Mouse (Mus musculus) MEL (cell line): ENCODE measurements at regions not wholly inside any gene's neighbourhood (a gene's known extent, or its start where the extent isn't known, plus 50 kb on each side); places are given as distances from the start of the nearest gene placed in this dataset.

Experiments used
- DNase-seq: peaks from one replicate; pipeline ENCODE4 v3.0.0; 2011; ENCODE audit warnings: low read depth, low spot score
- H3K27ac ChIP-seq: 2 replicates; pipeline ENCODE4 v1.5.1; 2012; ENCODE audit warnings: low read depth, mild to moderate bottlenecking, control low read depth, low read length, moderate library complexity; ENCODE audit not compliant: control insufficient read depth
- H3K27me3 ChIP-seq, 2 experiments: fragments of 150-350 bp in 1 of 2; sonication (generic) in 1 of 2; 2 replicates each; pipeline ENCODE4 v1.6.1; 2012; ENCODE audit warnings: low read length in 2 of 2, mild to moderate bottlenecking in 2 of 2, improper control_type of control experiment in 1 of 2, moderate library complexity in 1 of 2; ENCODE audit not compliant: insufficient read depth in 2 of 2, control insufficient read depth in 1 of 2
- H3K36me3 ChIP-seq, 2 experiments: 2 replicates each; pipeline ENCODE4 v1.6.1; 2012 to 2014; ENCODE audit warnings: low read length in 2 of 2, improper control_type of control experiment in 1 of 2, inconsistent platforms in 1 of 2, mild to moderate bottlenecking in 1 of 2; ENCODE audit not compliant: insufficient read depth in 2 of 2, control insufficient read depth in 1 of 2
- H3K4me1 ChIP-seq, 2 experiments: fragments of 150-350 bp in 1 of 2; sonication (generic) in 1 of 2; 2 replicates each; pipeline ENCODE4 v1.6.1; 2012; ENCODE audit warnings: low read length in 2 of 2, improper control_type of control experiment in 1 of 2, mild to moderate bottlenecking in 1 of 2; ENCODE audit not compliant: insufficient read depth in 2 of 2, control insufficient read depth in 1 of 2
- H3K4me3 ChIP-seq, 2 experiments: fragments of 150-350 bp in 1 of 2; sonication (generic) in 1 of 2; 2 replicates each; pipeline ENCODE4 v1.5.1; 2012; ENCODE audit warnings: low read depth in 2 of 2, low read length in 2 of 2, mild to moderate bottlenecking in 2 of 2, moderate library complexity in 2 of 2, control low read depth in 1 of 2, improper control_type of control experiment in 1 of 2; ENCODE audit not compliant: control insufficient read depth in 1 of 2, insufficient read depth in 1 of 2
- H3K79me2 ChIP-seq: 2 replicates; pipeline ENCODE4 v1.6.1; 2012; ENCODE audit warnings: mild to moderate bottlenecking, low read length, moderate library complexity; ENCODE audit not compliant: control insufficient read depth, poor library complexity, insufficient read depth
- H3K9ac ChIP-seq: 2 replicates; pipeline ENCODE4 v1.6.1; 2012; ENCODE audit warnings: low read depth, mild to moderate bottlenecking, control low read depth, low read length, moderate library complexity; ENCODE audit not compliant: control insufficient read depth, poor library complexity, severe bottlenecking
- H3K9me3 ChIP-seq: fragments of 150-350 bp; sonication (generic); replicated peaks from 2 replicates; pipeline ENCODE4 v1.6.1; 2012; ENCODE audit warnings: mild to moderate bottlenecking, low read length, improper control_type of control experiment, moderate library complexity; ENCODE audit not compliant: insufficient read depth
- BHLHE40 ChIP-seq: IDR thresholded peaks from 2 replicates; pipeline ENCODE4 v1.6.1; 2012; ENCODE audit warnings: low read depth, mild to moderate bottlenecking, inconsistent platforms, low read length, improper control_type of control experiment, borderline replicate concordance
- CHD1 ChIP-seq: IDR thresholded peaks from 2 replicates; pipeline ENCODE4 v1.6.1; 2012; ENCODE audit warnings: low read depth, mild to moderate bottlenecking, inconsistent platforms, low read length, improper control_type of control experiment
- CHD2 ChIP-seq: IDR thresholded peaks from 2 replicates; pipeline ENCODE4 v1.6.1; 2011; ENCODE audit warnings: low read length, improper control_type of control experiment
- CTCF ChIP-seq, 3 experiments: IDR thresholded peaks in 2 of 3; conservative IDR thresholded peaks in 1 of 3; 2 replicates each; pipeline ENCODE4 v1.5.1; 2011 to 2012; ENCODE audit warnings: low read length in 3 of 3, low read depth in 2 of 3, mild to moderate bottlenecking in 2 of 3, improper control_type of control experiment in 1 of 3, inconsistent platforms in 1 of 3, mixed read lengths in 1 of 3, moderate library complexity in 1 of 3; ENCODE audit not compliant: control insufficient read depth in 1 of 3, insufficient read depth in 1 of 3, poor library complexity in 1 of 3, severe bottlenecking in 1 of 3
- E2F4 ChIP-seq: IDR thresholded peaks from 2 replicates; pipeline ENCODE4 v1.6.1; 2011; ENCODE audit warnings: low read depth, low read length, improper control_type of control experiment, borderline replicate concordance
- ELF1 ChIP-seq: IDR thresholded peaks from 2 replicates; pipeline ENCODE4 v1.6.1; 2014; ENCODE audit warnings: low read depth, mild to moderate bottlenecking, inconsistent platforms, low read length, improper control_type of control experiment, moderate library complexity
- EP300 ChIP-seq, 2 experiments: IDR thresholded peaks; 2 replicates each; pipeline ENCODE4 v1.6.1; 2011; ENCODE audit warnings: improper control_type of control experiment in 2 of 2, low read length in 2 of 2, low read depth in 1 of 2, mild to moderate bottlenecking in 1 of 2
- GATA1 ChIP-seq: IDR thresholded peaks from 2 replicates; pipeline ENCODE4 v1.6.1; 2011; ENCODE audit warnings: low read depth, low read length, improper control_type of control experiment
- HCFC1 ChIP-seq: IDR thresholded peaks from 2 replicates; pipeline ENCODE4 v1.6.1; 2012; ENCODE audit warnings: low read depth, mild to moderate bottlenecking, inconsistent platforms, low read length, improper control_type of control experiment, moderate library complexity
- JUND ChIP-seq: IDR thresholded peaks from 2 replicates; pipeline ENCODE4 v1.6.1; 2011; ENCODE audit warnings: low read depth, mild to moderate bottlenecking, improper control_type of control experiment, low read length
- KAT2A ChIP-seq: conservative IDR thresholded peaks from 2 replicates; pipeline ENCODE4 v1.6.1; 2012; ENCODE audit warnings: low read depth, low read length, improper control_type of control experiment, inconsistent platforms
- MAFK ChIP-seq: IDR thresholded peaks from 2 replicates; pipeline ENCODE4 v1.6.1; 2011; ENCODE audit warnings: low read depth, mild to moderate bottlenecking, low read length, improper control_type of control experiment, borderline replicate concordance
- MAZ ChIP-seq: IDR thresholded peaks from 2 replicates; pipeline ENCODE4 v1.6.1; 2012; ENCODE audit warnings: low read depth, mild to moderate bottlenecking, inconsistent platforms, low read length, improper control_type of control experiment
- MEF2A ChIP-seq: IDR thresholded peaks from 2 replicates; pipeline ENCODE4 v1.6.1; 2014; ENCODE audit warnings: low read depth, mild to moderate bottlenecking, inconsistent platforms, low read length, improper control_type of control experiment; ENCODE audit not compliant: poor library complexity, insufficient replicate concordance, severe bottlenecking; ENCODE audit errors: extremely low read depth
- MXI1 ChIP-seq: IDR thresholded peaks from 2 replicates; pipeline ENCODE4 v1.6.1; 2011; ENCODE audit warnings: mild to moderate bottlenecking, low read depth, low read length, improper control_type of control experiment
- MYC ChIP-seq: IDR thresholded peaks from 2 replicates; pipeline ENCODE4 v1.6.1; 2011; ENCODE audit warnings: low read depth, mild to moderate bottlenecking, low read length, improper control_type of control experiment, moderate library complexity
- POLR2A ChIP-seq, 2 experiments: IDR thresholded peaks; 2 replicates each; pipeline ENCODE4 v1.6.1; 2011 to 2012; ENCODE audit warnings: low read length in 2 of 2, mild to moderate bottlenecking in 2 of 2, control low read depth in 1 of 2, improper control_type of control experiment in 1 of 2, low read depth in 1 of 2, moderate library complexity in 1 of 2; ENCODE audit not compliant: control insufficient read depth in 1 of 2, insufficient read depth in 1 of 2, poor library complexity in 1 of 2
- POLR2AphosphoS2 ChIP-seq: IDR thresholded peaks from 2 replicates; pipeline ENCODE4 v1.6.1; 2011; ENCODE audit warnings: low read length, improper control_type of control experiment
- POLR2AphosphoS5 ChIP-seq: IDR thresholded peaks from 2 replicates; pipeline ENCODE4 v1.6.1; 2012; ENCODE audit warnings: low read depth, borderline replicate concordance, mild to moderate bottlenecking, inconsistent platforms, low read length, moderate library complexity, mixed read lengths
- RAD21 ChIP-seq: IDR thresholded peaks from 2 replicates; pipeline ENCODE4 v1.6.1; 2011; ENCODE audit warnings: mild to moderate bottlenecking, low read depth, low read length, improper control_type of control experiment
- SIN3A ChIP-seq: IDR thresholded peaks from 2 replicates; pipeline ENCODE4 v1.6.1; 2012; ENCODE audit warnings: low read length, improper control_type of control experiment, inconsistent platforms
- TAL1 ChIP-seq: IDR thresholded peaks from 2 replicates; pipeline ENCODE4 v1.6.1; 2012; ENCODE audit warnings: mild to moderate bottlenecking, inconsistent platforms, low read length, moderate library complexity, mixed read lengths
- TBP ChIP-seq: IDR thresholded peaks from 2 replicates; pipeline ENCODE4 v1.8.0; 2011; ENCODE audit warnings: low read depth, low read length, improper control_type of control experiment
- TCF12 ChIP-seq: IDR thresholded peaks from 2 replicates; pipeline ENCODE4 v1.6.1; 2014; ENCODE audit warnings: low read depth, mild to moderate bottlenecking, inconsistent platforms, low read length, improper control_type of control experiment, moderate library complexity
- UBTF ChIP-seq: IDR thresholded peaks from 2 replicates; pipeline ENCODE4 v1.6.1; 2012; ENCODE audit warnings: low read depth, mild to moderate bottlenecking, inconsistent platforms, low read length, improper control_type of control experiment, moderate library complexity, borderline replicate concordance; ENCODE audit not compliant: insufficient read depth
- USF1 ChIP-seq: IDR thresholded peaks from 2 replicates; pipeline ENCODE4 v1.6.1; 2014; ENCODE audit warnings: low read depth, mild to moderate bottlenecking, inconsistent platforms, low read length, improper control_type of control experiment, moderate library complexity
- USF2 ChIP-seq, 2 experiments: IDR thresholded peaks; 2 replicates each; pipeline ENCODE4 v1.6.1; 2011 to 2012; ENCODE audit warnings: improper control_type of control experiment in 2 of 2, low read length in 2 of 2, borderline replicate concordance in 1 of 2, inconsistent platforms in 1 of 2, low read depth in 1 of 2, mild to moderate bottlenecking in 1 of 2; ENCODE audit not compliant: insufficient read depth in 1 of 2
- ZC3H11A ChIP-seq: IDR thresholded peaks from 2 replicates; pipeline ENCODE4 v1.6.1; 2012; ENCODE audit warnings: low read depth, mild to moderate bottlenecking, inconsistent platforms, low read length, improper control_type of control experiment
- ZKSCAN1 ChIP-seq: IDR thresholded peaks from 2 replicates; pipeline ENCODE4 v1.6.1; 2012; ENCODE audit warnings: low read depth, mild to moderate bottlenecking, inconsistent platforms, low read length, improper control_type of control experiment, moderate library complexity
- ZMIZ1 ChIP-seq: IDR thresholded peaks from 2 replicates; pipeline ENCODE4 v1.6.1; 2012; ENCODE audit warnings: low read depth, mild to moderate bottlenecking, inconsistent platforms, low read length, improper control_type of control experiment, moderate library complexity
- ZNF384 ChIP-seq: IDR thresholded peaks from 2 replicates; pipeline ENCODE4 v1.6.1; 2012; ENCODE audit warnings: low read depth, mild to moderate bottlenecking, inconsistent platforms, low read length, improper control_type of control experiment

DNA sequence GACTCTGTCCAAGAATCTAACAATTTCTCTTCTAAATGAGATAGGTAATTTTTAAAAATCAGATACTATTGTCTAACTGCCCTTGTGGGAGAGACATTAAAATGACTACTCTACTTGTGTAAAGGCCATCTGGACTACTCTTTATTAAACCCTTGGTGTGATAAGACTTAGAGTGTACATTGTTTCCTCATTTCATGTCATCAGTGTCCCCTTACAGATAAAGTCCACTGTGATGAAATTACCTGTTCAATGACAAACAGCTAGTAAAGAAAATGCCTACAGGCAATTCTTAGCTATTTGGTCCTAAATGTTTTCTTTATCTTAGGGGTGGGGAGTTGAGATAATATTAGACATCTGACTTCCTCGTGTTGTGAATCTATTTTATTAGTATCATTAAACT lies 479.7 kb downstream of the Wdr20rt start:
- H3K27ac ChIP-seq, result no peak overlapping the region
- TF ChIP-seq MYC (no peak), USF2 (IDR thresholded peaks at IDR 0.05; ENCODE audit: borderline replicate concordance in 1 of 2, insufficient read depth in 1 of 2, low read depth in 1 of 2, low read length in 2 of 2) (no peak), EP300 (IDR thresholded peaks at IDR 0.05; ENCODE audit: low read depth in 1 of 2, low read length in 2 of 2) (peak; percentile 14 to 23; a peak in 1 of 4 replicates), KAT2A (no peak), ZC3H11A (no peak), ELF1 (no peak), JUND (no peak), RAD21 (no peak)
- H3K79me2 ChIP-seq, result no peaks in the 10 kb centered on the region
- no peaks in the 10 kb centered on the region for H3K9me3 ChIP-seq
- H3K4me1 ChIP-seq, result peaks cover 0 to 2% of the 10 kb centered on the region in 2 experiments; a peak in 1 of 4 replicates
- DNase-seq, result no peak
- H3K36me3 ChIP-seq, result peaks cover 0 to 4% of the 10 kb centered on the region in 2 experiments; a peak in 1 of 4 replicates
- H3K9ac ChIP-seq, result no peak overlapping the region
- H3K4me3 ChIP-seq, result no peak overlapping the region
- H3K27me3 ChIP-seq, result no peaks in the 10 kb centered on the region

DNA sequence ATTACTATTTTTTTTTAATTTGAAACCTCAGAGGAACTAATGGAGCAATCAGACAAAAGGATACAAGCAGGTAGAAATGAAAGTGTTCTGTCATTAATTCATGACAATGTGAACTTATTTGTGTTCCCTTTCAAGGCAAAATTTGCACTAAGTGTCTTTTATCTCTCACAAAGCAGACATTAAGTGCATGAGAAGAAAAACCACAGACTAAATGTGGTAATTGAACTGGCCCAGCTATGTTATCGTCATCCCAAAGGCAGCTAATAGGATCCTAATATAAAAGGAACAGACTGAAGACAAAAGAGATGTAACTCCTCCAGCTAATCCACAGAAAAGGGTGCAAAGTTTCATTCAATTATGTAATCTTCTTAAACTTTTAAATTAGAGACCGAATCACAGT lies 487.0 kb downstream of the Wdr20rt start:
- peaks cover 0 to 3% of the 10 kb centered on the region in 2 experiments; a peak in 1 of 4 replicates for H3K4me1 ChIP-seq
- no peaks in the 10 kb centered on the region for H3K79me2 ChIP-seq
- no peaks in the 10 kb centered on the region for H3K9me3 ChIP-seq
- H3K27me3 ChIP-seq, result no peaks in the 10 kb centered on the region
- H3K27ac ChIP-seq, result no peak overlapping the region
- peak; percentile 67 for DNase-seq
- peak overlapping the region in 1 of 2 experiments; percentile 43; a peak in 2 of 4 replicates for H3K4me3 ChIP-seq
- no peak overlapping the region for H3K9ac ChIP-seq
- peaks cover 0 to 5% of the 10 kb centered on the region in 2 experiments; a peak in 2 of 4 replicates for H3K36me3 ChIP-seq
- TF ChIP-seq BHLHE40 (peak; percentile 35; the same call in 1 of the 2 replicates), TCF12 (peak; percentile 63; the same call in 1 of the 2 replicates), ZNF384 (no peak), GATA1 (peak; percentile 63), ZKSCAN1 (no peak), MYC (no peak), USF1 (no peak), TBP (no peak), UBTF (no peak), JUND (no peak), MXI1 (no peak), MAZ (no peak), POLR2A (IDR thresholded peaks at IDR 0.05; ENCODE audit: control insufficient read depth in 1 of 2, insufficient read depth in 1 of 2, low read depth in 1 of 2, low read length in 2 of 2, poor library complexity in 1 of 2) (no peak), MEF2A (no peak), CHD1 (no peak), EP300 (IDR thresholded peaks at IDR 0.05; ENCODE audit: low read depth in 1 of 2, low read length in 2 of 2) (peak; percentile 64 to 73), SIN3A (no peak), CTCF (IDR thresholded peaks at IDR 0.05 in 2 of 3, conservative IDR thresholded peaks at IDR 0.05 in 1 of 3; ENCODE audit: control insufficient read depth in 1 of 3, insufficient read depth in 1 of 3, low read depth in 2 of 3, low read length in 3 of 3, poor library complexity in 1 of 3, severe bottlenecking in 1 of 3) (no peak), MAFK (0 out of 2 replicates have a peak, but pooled peaks have one; percentile 21), E2F4 (no peak), POLR2AphosphoS2 (no peak), USF2 (IDR thresholded peaks at IDR 0.05; ENCODE audit: borderline replicate concordance in 1 of 2, insufficient read depth in 1 of 2, low read depth in 1 of 2, low read length in 2 of 2) (no peak), ZMIZ1 (no peak), HCFC1 (no peak), TAL1 (peak; percentile 49), ZC3H11A (no peak), POLR2AphosphoS5 (no peak), CHD2 (no peak; the same call in 1 of the 2 replicates)
